Mouse (Mus musculus): ENCODE results near the gene Uqcr11. TPM values are rescaled to one million over a fixed set of nuclear protein-coding genes. Genes with fewer than 3 reads are reported as not detected.

Gene Uqcr11
- polyA plus RNA-seq (2012; rRNA removed), result 870 and 900 TPM in 2 replicates

GRCm38 (mm10) chr10:80406684-80407501 lies at the start of gene Uqcr11:
Gene Uqcr11, minus strand, starts transcription at chr10:80406830.

GRCm38 (mm10) chr10:80433513-80434232 lies 27.0 kb upstream of the Uqcr11 start, which contains the start of gene Tcf3:
Gene Tcf3, minus strand, starts transcription at chr10:80433647.

GRCm38 (mm10) chr10:80399191-80399972 lies 7.2 kb downstream of the Uqcr11 start, which contains the start of gene Mbd3:
Gene Mbd3, minus strand, starts transcription at chr10:80399550.

GRCm38 (mm10) chr10:80387522-80387959 lies 19.1 kb downstream of the Uqcr11 start, which contains the start of gene Mex3d:
Gene Mex3d, minus strand, starts transcription at chr10:80387659.

GRCm38 (mm10) chr10:80356001-80356682 lies 50.5 kb downstream of the Uqcr11 start, which contains the start of gene Plk5:
Gene Plk5, plus strand, starts transcription at chr10:80356459.

Other genes starting within 250 kb of the Uqcr11 start
- gene Cirbp, start 240.8 kb downstream of the Uqcr11 start, polyA plus RNA-seq (2012; rRNA removed), result 465 and 485 TPM in 2 replicates
- gene 1600002K03Rik, start 233.9 kb downstream of the Uqcr11 start, polyA plus RNA-seq (2012; rRNA removed), result 19.6 and 22.3 TPM in 2 replicates
- 44.2 and 45.0 TPM in 2 replicates for gene Efna2, start 227.3 kb downstream of the Uqcr11 start, polyA plus RNA-seq (2012; rRNA removed)
- 67.3 and 73.6 TPM in 2 replicates for gene Mum1, start 180.4 kb downstream of the Uqcr11 start, polyA plus RNA-seq (2012; rRNA removed)
- 288 TPM in 2 replicates for gene Ndufs7, start 157.7 kb downstream of the Uqcr11 start, polyA plus RNA-seq (2012; rRNA removed)
- gene Gamt, start 145.8 kb downstream of the Uqcr11 start, polyA plus RNA-seq (2012; rRNA removed), result 15.4 and 28.3 TPM in 2 replicates
- gene Dazap1, start 145.3 kb downstream of the Uqcr11 start, polyA plus RNA-seq (2012; rRNA removed), result 207 and 232 TPM in 2 replicates
- 2,757 and 2,767 TPM in 2 replicates for gene Rps15, start 114.4 kb downstream of the Uqcr11 start, polyA plus RNA-seq (2012; rRNA removed)
- 145 and 166 TPM in 2 replicates for gene Apc2, start 110.9 kb downstream of the Uqcr11 start, polyA plus RNA-seq (2012; rRNA removed)
- 29.7 and 29.8 TPM in 2 replicates for gene 2310011J03Rik, start 86.3 kb downstream of the Uqcr11 start, polyA plus RNA-seq (2012; rRNA removed)
- gene Pcsk4, start 77.3 kb downstream of the Uqcr11 start, polyA plus RNA-seq (2012; rRNA removed), result 4.5 and 6.3 TPM in 2 replicates
- 2.2 and 3.2 TPM in 2 replicates for gene Reep6, start 76.9 kb downstream of the Uqcr11 start, polyA plus RNA-seq (2012; rRNA removed)
- 1.4 and 2.8 TPM in 2 replicates for gene Adamtsl5, start 58.4 kb downstream of the Uqcr11 start, polyA plus RNA-seq (2012; rRNA removed)
- gene Plk5, start 50.4 kb downstream of the Uqcr11 start, polyA plus RNA-seq (2012; rRNA removed), result 2.6 and 2.9 TPM in 2 replicates
- gene Mex3d, start 19.2 kb downstream of the Uqcr11 start, polyA plus RNA-seq (2012; rRNA removed), result 86.4 and 98.5 TPM in 2 replicates
- gene Mbd3, start 7.3 kb downstream of the Uqcr11 start, polyA plus RNA-seq (2012; rRNA removed), result 273 and 295 TPM in 2 replicates
- gene Tcf3, start 26.8 kb upstream of the Uqcr11 start, polyA plus RNA-seq (2012; rRNA removed), result 145 and 156 TPM in 2 replicates
- gene Onecut3, start 88.0 kb upstream of the Uqcr11 start, polyA plus RNA-seq (2012; rRNA removed), result 4.1 and 6.6 TPM in 2 replicates
- gene Atp8b3, start 132.3 kb upstream of the Uqcr11 start, polyA plus RNA-seq (2012; rRNA removed), result 0.58 and 0.81 TPM in 2 replicates
- 59.5 and 61.4 TPM in 2 replicates for gene Rexo1, start 154.7 kb upstream of the Uqcr11 start, polyA plus RNA-seq (2012; rRNA removed)
- gene Klf16, start 170.5 kb upstream of the Uqcr11 start, polyA plus RNA-seq (2012; rRNA removed), result 13.9 and 14.8 TPM in 2 replicates
- 126 and 131 TPM in 2 replicates for gene Abhd17a, start 183.5 kb upstream of the Uqcr11 start, polyA plus RNA-seq (2012; rRNA removed)
- gene Scamp4, start 196.0 kb upstream of the Uqcr11 start, polyA plus RNA-seq (2012; rRNA removed), result 53.6 and 62.1 TPM in 2 replicates
- gene Adat3, start 196.1 kb upstream of the Uqcr11 start, polyA plus RNA-seq (2012; rRNA removed), result 11.3 and 11.5 TPM in 2 replicates
- gene Gm49322, start 199.2 kb upstream of the Uqcr11 start, polyA plus RNA-seq (2012; rRNA removed), result 4.7 TPM in 2 replicates
- 203 and 212 TPM in 2 replicates for gene Csnk1g2, start 216.0 kb upstream of the Uqcr11 start, polyA plus RNA-seq (2012; rRNA removed)